In the genomic region with DNA sequence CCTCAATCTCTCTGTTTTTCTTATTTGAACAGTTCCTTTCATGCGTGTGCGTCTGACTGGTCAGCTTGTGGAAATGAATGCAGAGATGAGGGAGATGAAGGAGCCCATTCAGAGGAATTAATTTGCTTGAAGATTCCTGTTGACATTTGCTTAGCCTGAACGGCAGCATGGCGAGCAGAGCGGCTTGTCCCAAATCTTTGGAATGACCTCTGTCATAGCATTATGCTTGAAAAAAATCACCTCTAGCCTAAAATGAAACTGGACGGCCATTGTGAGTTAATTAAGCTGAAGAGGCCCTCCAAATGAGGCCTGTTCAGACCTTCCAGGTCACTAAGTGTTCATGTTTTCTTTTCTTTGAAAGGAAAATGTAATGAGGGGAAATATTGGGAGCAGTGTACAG, we compare ENCODE assay signal across 41 mouse cellular contexts. TPM values are rescaled to one million over a fixed set of nuclear protein-coding genes. Genes with fewer than 3 reads are reported as not detected.
"Had no signal": no experiment of that assay in that cellular context is flagged by ENCODE, and none has a peak within 500 bp of the region (broad histone marks: within the 10 kb centered on the region; RNA-seq: fewer than 3 reads in every experiment).

No protein-coding gene starts in this region.

- H3K4me2 ChIP-seq: heart, embryonic 11.5 days; heart, embryonic 13.5 days; heart, embryonic 15.5 days; hindbrain, embryonic 13.5 days; hindbrain, embryonic 15.5 days; kidney, embryonic 15.5 days; limb, embryonic 13.5 days; limb, embryonic 15.5 days; liver, embryonic 12.5 days had no signal

- H3K27ac ChIP-seq: heart, adult 2 months; heart, embryonic 13.5 days; heart, embryonic 15.5 days; hindbrain, embryonic 13.5 days; hindbrain, embryonic 15.5 days; hindbrain, postnatal 0 days; kidney, embryonic 15.5 days; kidney, postnatal 0 days; limb, embryonic 13.5 days; limb, embryonic 15.5 days; liver, embryonic 14.5 days had no signal

- H3K9ac ChIP-seq: heart, embryonic 13.5 days; heart, embryonic 15.5 days; hindbrain, embryonic 13.5 days; hindbrain, embryonic 15.5 days; kidney, embryonic 15.5 days; limb, embryonic 13.5 days; limb, embryonic 15.5 days; liver, embryonic 12.5 days; liver, embryonic 14.5 days had no signal

- H3K4me3 ChIP-seq: heart, adult 2 months; heart, embryonic 13.5 days; heart, embryonic 15.5 days; hindbrain, embryonic 13.5 days; hindbrain, embryonic 15.5 days; kidney, embryonic 15.5 days; limb, embryonic 13.5 days; limb, embryonic 15.5 days; liver, embryonic 12.5 days had no signal

- H3K36me3 ChIP-seq: heart, embryonic 13.5 days; heart, embryonic 15.5 days; hindbrain, embryonic 13.5 days; hindbrain, embryonic 15.5 days; kidney, embryonic 15.5 days; limb, embryonic 13.5 days; limb, embryonic 15.5 days; liver, embryonic 12.5 days had no signal

- ATAC-seq: hindbrain, postnatal 0 days; intestine, embryonic 16.5 days; liver, embryonic 12.5 days had no signal

- DNase-seq: gastrocnemius, postnatal 14 days; gastrocnemius, postnatal 36 days; heart, adult 11 months; heart, adult 2 months; heart, postnatal 14 days; heart, postnatal 36 days; kidney, adult 11 months; kidney, adult 2 months; kidney, postnatal 14 days; kidney, postnatal 36 days; layer of hippocampus, adult 9-11 months; layer of hippocampus, postnatal 36 days; left cerebral cortex, postnatal 4 days had no signal

- H3K27me3 ChIP-seq: heart, embryonic 13.5 days; heart, embryonic 15.5 days; hindbrain, embryonic 15.5 days; kidney, embryonic 15.5 days; limb, embryonic 13.5 days; limb, embryonic 15.5 days; liver, embryonic 12.5 days had no signal

- H3K9me3 ChIP-seq: heart, embryonic 13.5 days; heart, embryonic 15.5 days; hindbrain, embryonic 13.5 days; hindbrain, embryonic 15.5 days; kidney, embryonic 15.5 days; limb, embryonic 13.5 days; limb, embryonic 15.5 days; liver, embryonic 12.5 days had no signal

RNA-seq across cellular contexts. Expression of a gene that starts 15.3 kb away (rescaled TPM):
- total RNA-seq: gastrocnemius, adult 18-20 months; gastrocnemius, adult 8-10 months; heart, adult 2 months; heart, postnatal 14 days; heart, postnatal 36 days; hematopoietic stem cell, adult 5-6 weeks; hindbrain, postnatal 0 days; layer of hippocampus, adult 18-20 months; layer of hippocampus, postnatal 14 days; left cerebral cortex, adult 18-20 months; left cerebral cortex, adult 8-10 months; left cerebral cortex, postnatal 10 days; left cerebral cortex, postnatal 25 days; left cerebral cortex, postnatal 4 days; liver, adult 2 months had no signal
- polyA plus RNA-seq: heart, adult 2 months; heart, embryonic 11.5 days; heart, embryonic 13.5 days; heart, embryonic 15.5 days; heart, postnatal 0 days; hindbrain, embryonic 11.5 days; hindbrain, embryonic 13.5 days; hindbrain, embryonic 15.5 days; hindbrain, postnatal 0 days; intestine, embryonic 14.5 days; intestine, embryonic 16.5 days; kidney, adult 2 months; kidney, embryonic 15.5 days; kidney, postnatal 0 days; large intestine, adult 2 months; liver, adult 2 months; liver, embryonic 12.5 days; liver, embryonic 16.5 days had no signal
